Mouse (Mus musculus) lung, adult 18-20 months (tissue): Measurements from ENCODE around the gene Gata5.

Experiments
- DNase-seq, 2 experiments: peaks; one replicate each; pipeline ENCODE4 v3.0.0; 2022; ENCODE audit warnings: mixed read lengths in 2 of 2

Gene Gata5

GRCm38 (mm10) chr2:180334551-180334986 is at the start of gene Gata5:
Gata5 (minus strand) TSS chr2:180334699.
- peak; percentile 66 to 70 for DNase-seq

GRCm38 (mm10) chr2:180376730-180377129 is 42.2 kb upstream of the Gata5 start:
- DNase-seq = no peak

- no peak for DNase-seq
Observed at GRCm38 (mm10) chr2:180373256-180373655, 38.8 kb upstream of the Gata5 start.

- DNase-seq = no peak
Observed at GRCm38 (mm10) chr2:180368359-180368758, 33.9 kb upstream of the Gata5 start.

GRCm38 (mm10) chr2:180367350-180367749 is 32.9 kb upstream of the Gata5 start:
- DNase-seq = no peak

- no peak for DNase-seq
Observed at GRCm38 (mm10) chr2:180363434-180363720, 28.9 kb upstream of the Gata5 start.

GRCm38 (mm10) chr2:180362585-180363433 is 28.3 kb upstream of the Gata5 start:
- no peak for DNase-seq

GRCm38 (mm10) chr2:180359062-180359461 is 24.6 kb upstream of the Gata5 start:
- DNase-seq = no peak

GRCm38 (mm10) chr2:180353338-180353737 is 18.8 kb upstream of the Gata5 start:
- DNase-seq = no peak

- DNase-seq = peak in 1 of 2 experiments; percentile 23
Observed at GRCm38 (mm10) chr2:180350700-180351099, 16.2 kb upstream of the Gata5 start.

GRCm38 (mm10) chr2:180346820-180347497 is 12.5 kb upstream of the Gata5 start:
- DNase-seq = peak; percentile 78 to 81

GRCm38 (mm10) chr2:180343092-180343491 is 8.6 kb upstream of the Gata5 start:
- DNase-seq = no peak

GRCm38 (mm10) chr2:180342189-180342588 is 7.7 kb upstream of the Gata5 start:
- no peak for DNase-seq

GRCm38 (mm10) chr2:180341229-180341628 is 6.7 kb upstream of the Gata5 start:
- no peak for DNase-seq

GRCm38 (mm10) chr2:180339886-180340285 is 5.4 kb upstream of the Gata5 start:
- no peak for DNase-seq

GRCm38 (mm10) chr2:180333778-180334550 is 535 bp downstream of the Gata5 start:
- no peak for DNase-seq

GRCm38 (mm10) chr2:180329466-180329865 is 5.0 kb downstream of the Gata5 start:
- DNase-seq = no peak

GRCm38 (mm10) chr2:180322674-180323355 is 11.7 kb downstream of the Gata5 start:
- peak in 1 of 2 experiments; percentile 26 for DNase-seq

- DNase-seq = no peak
Observed at GRCm38 (mm10) chr2:180320216-180320615, 14.3 kb downstream of the Gata5 start.

- DNase-seq = no peak
Observed at GRCm38 (mm10) chr2:180317591-180317990, 16.9 kb downstream of the Gata5 start.

GRCm38 (mm10) chr2:180314292-180314691 is 20.2 kb downstream of the Gata5 start:
- no peak for DNase-seq

GRCm38 (mm10) chr2:180311147-180311546 is 23.4 kb downstream of the Gata5 start:
- no peak for DNase-seq

GRCm38 (mm10) chr2:180307680-180308079 is 26.8 kb downstream of the Gata5 start:
- no peak for DNase-seq
